Mouse (Mus musculus) cerebellum, adult 2 months (tissue): ENCODE data around the gene Tagap1.
"Not testable (repeated sequence)": the region's sequence is repeated elsewhere in the genome, so short reads cannot be mapped to it uniquely, and the experiment has no call there.

Experiments
- CTCF ChIP-seq: fragments of 200-500 bp; IDR thresholded peaks from 2 replicates; pipeline ENCODE4 v1.5.1; 2011; ENCODE audit warnings: low read depth, mild to moderate bottlenecking, control low read depth, low read length, moderate library complexity, borderline replicate concordance; ENCODE audit not compliant: insufficient read depth
- POLR2A ChIP-seq: fragments of 200-500 bp; IDR thresholded peaks from 2 replicates; pipeline ENCODE4 v1.6.1; 2011; ENCODE audit warnings: low read length, control low read depth, borderline replicate concordance; ENCODE audit not compliant: insufficient read depth

DNA sequence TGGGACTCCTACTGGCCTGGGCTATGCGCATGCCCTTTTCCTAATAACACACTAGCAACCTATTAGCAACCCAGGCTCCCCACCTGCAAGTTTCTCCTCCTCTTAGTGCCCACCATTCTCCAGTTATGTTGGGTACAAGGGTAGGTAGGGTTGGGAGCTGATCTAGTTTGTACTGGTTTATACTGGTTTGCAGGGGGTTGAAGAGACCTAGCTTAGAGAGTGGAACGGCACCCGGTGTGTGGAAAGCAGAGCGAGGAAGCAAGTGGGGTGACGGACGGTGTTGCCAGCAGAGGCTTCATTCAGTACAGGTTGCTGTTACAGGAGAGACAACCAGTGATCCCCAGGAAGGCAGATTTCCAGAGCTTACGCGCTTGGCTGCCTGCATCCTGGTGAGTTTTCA lies 9.4 kb upstream of the Tagap1 start, which contains the start of gene Rnaset2b:
- not testable (repeated sequence) for TF ChIP-seq POLR2A, CTCF
